Mouse (Mus musculus) left cerebral cortex, postnatal 10 days (tissue): ENCODE data around the gene Myo1e. TPM values are rescaled to one million over a fixed set of nuclear protein-coding genes. Genes with fewer than 3 reads are reported as not detected.
"Not testable (repeated sequence)": the region's sequence is repeated elsewhere in the genome, so short reads cannot be mapped to it uniquely, and the experiment has no call there.

Experiments used
- DNase-seq, 2 experiments: peaks; one replicate each; pipeline ENCODE4 v3.0.0; 2021 to 2022; ENCODE audit warnings: low spot score in 2 of 2, mixed read lengths in 1 of 2; ENCODE audit errors: extremely low spot score in 1 of 2
- intact Hi-C: fragments of 180-260 bp; cut with DNase I; formaldehyde crosslinking; loops from one replicate; pipeline ENCODE4 v1.15.1; 2025
- total RNA-seq, 2 experiments: library from RNA; stranded (reverse); gene quantifications; 2 replicates each; pipeline ENCODE4 v1.2.3; 2021

Myo1e gene
- total RNA-seq, 2 experiments from 2014 or later = 7.6 to 9.9 TPM

- DNase-seq = no peak
- intact Hi-C loops = no loop called here
Observed at GRCm38 (mm10) chr9:70245040-70245439, 37.9 kb downstream of the Myo1e start.

- DNase-seq = no peak
- intact Hi-C loops = no loop called here
Observed at GRCm38 (mm10) chr9:70246427-70246826, 39.3 kb downstream of the Myo1e start.

GRCm38 (mm10) chr9:70248046-70248445, 40.9 kb downstream of the Myo1e start:
- intact Hi-C loops = no loop called here
- no peak for DNase-seq

GRCm38 (mm10) chr9:70248826-70249225, 41.7 kb downstream of the Myo1e start:
- intact Hi-C loops = no loop called here
- DNase-seq = no peak

- no peak for DNase-seq
- intact Hi-C loops = no loop called here
Observed at GRCm38 (mm10) chr9:70249881-70250681, 42.9 kb downstream of the Myo1e start.

GRCm38 (mm10) chr9:70251441-70251985, 44.4 kb downstream of the Myo1e start:
- intact Hi-C loops = no loop called here
- DNase-seq = no peak

GRCm38 (mm10) chr9:70253016-70253415, 45.9 kb downstream of the Myo1e start:
- intact Hi-C loops = no loop called here
- DNase-seq = no peak

GRCm38 (mm10) chr9:70255005-70255404, 47.9 kb downstream of the Myo1e start:
- intact Hi-C loops = no loop called here
- DNase-seq = no peak

GRCm38 (mm10) chr9:70256027-70256426, 48.9 kb downstream of the Myo1e start:
- DNase-seq, intact Hi-C loops: not testable (repeated sequence)

- intact Hi-C loops = no loop called here
- no peak for DNase-seq
Observed at GRCm38 (mm10) chr9:70257289-70258101, 50.3 kb downstream of the Myo1e start.

GRCm38 (mm10) chr9:70260324-70260841, 53.2 kb downstream of the Myo1e start:
- DNase-seq = no peak
- intact Hi-C loops = no loop called here

- intact Hi-C loops = no loop called here
- no peak for DNase-seq
Observed at GRCm38 (mm10) chr9:70261646-70262045, 54.5 kb downstream of the Myo1e start.

- DNase-seq = no peak
- intact Hi-C loops = no loop called here
Observed at GRCm38 (mm10) chr9:70263134-70263533, 56.0 kb downstream of the Myo1e start.

- intact Hi-C loops = no loop called here
- peak in 1 of 2 experiments; percentile 50 for DNase-seq
Observed at GRCm38 (mm10) chr9:70263735-70264134, 56.6 kb downstream of the Myo1e start.

- intact Hi-C loops = no loop called here
- no peak for DNase-seq
Observed at GRCm38 (mm10) chr9:70265513-70265912, 58.4 kb downstream of the Myo1e start.

- no peak for DNase-seq
- intact Hi-C loops = no loop called here
Observed at GRCm38 (mm10) chr9:70266186-70266585, 59.0 kb downstream of the Myo1e start.

GRCm38 (mm10) chr9:70267108-70267507, 60.0 kb downstream of the Myo1e start:
- intact Hi-C loops = no loop called here
- no peak for DNase-seq

GRCm38 (mm10) chr9:70269349-70269748, 62.2 kb downstream of the Myo1e start:
- intact Hi-C loops = no loop called here
- no peak for DNase-seq

- DNase-seq = no peak
- intact Hi-C loops = no loop called here
Observed at GRCm38 (mm10) chr9:70270468-70270867, 63.3 kb downstream of the Myo1e start.

- intact Hi-C loops = no loop called here
- no peak for DNase-seq
Observed at GRCm38 (mm10) chr9:70271137-70271536, 64.0 kb downstream of the Myo1e start.
